Mouse (Mus musculus): ENCODE data around the gene Smad5. TPM values are rescaled to one million over a fixed set of nuclear protein-coding genes. Genes with fewer than 3 reads are reported as not detected.

The Smad5 gene
- polyA plus RNA-seq, 1 experiment from 2014 or later, result 33.4 TPM

DNA sequence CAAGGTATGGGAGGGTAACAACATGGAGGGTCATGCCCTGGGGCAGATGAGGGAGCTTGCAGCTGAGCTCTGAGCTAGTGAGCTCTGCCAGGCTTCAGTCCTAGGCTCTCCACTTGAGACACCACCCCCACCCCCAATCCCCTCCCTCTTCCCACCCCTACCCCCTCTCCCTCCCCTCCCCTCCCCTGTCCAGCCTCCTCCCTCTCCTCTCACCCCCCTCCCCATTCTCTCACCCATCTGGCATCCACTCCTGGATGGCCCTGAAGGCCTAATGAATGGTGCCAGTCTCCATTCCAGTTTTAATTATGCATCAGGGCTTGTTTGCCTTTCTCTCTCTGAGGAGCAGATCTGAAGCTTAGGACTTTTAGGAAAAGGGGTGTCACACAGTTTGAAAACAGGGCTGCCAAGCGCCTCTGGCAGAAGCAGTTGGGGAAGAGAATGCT, 67.3 kb downstream of the Smad5 start:
- ChIA-PET CTCF (interaction anchor here (1.7 kb wide), 1 partner anchor 9 kb away, joined by 3 read pairs; no protein-coding TSS in a partner anchor), POLR2A (interaction anchor here (0.7 kb wide), 1 partner anchor 1147 kb away, joined by 3 read pairs; the partner anchor contains the start of gene Caml)
- no peak for TF ChIP-seq CTCF (IDR thresholded peaks at IDR 0.05)
- no peak for DNase-seq (ENCODE audit: low read depth, low spot score)
- ATAC-seq, result no peak
- in situ Hi-C loops (cut with MboI; ENCODE audit: low pct_unique_long_range_greater_than_20kb), result no loop called here
- H3K27me3 ChIP-seq, result no peaks in the 10 kb centered on the region

DNA sequence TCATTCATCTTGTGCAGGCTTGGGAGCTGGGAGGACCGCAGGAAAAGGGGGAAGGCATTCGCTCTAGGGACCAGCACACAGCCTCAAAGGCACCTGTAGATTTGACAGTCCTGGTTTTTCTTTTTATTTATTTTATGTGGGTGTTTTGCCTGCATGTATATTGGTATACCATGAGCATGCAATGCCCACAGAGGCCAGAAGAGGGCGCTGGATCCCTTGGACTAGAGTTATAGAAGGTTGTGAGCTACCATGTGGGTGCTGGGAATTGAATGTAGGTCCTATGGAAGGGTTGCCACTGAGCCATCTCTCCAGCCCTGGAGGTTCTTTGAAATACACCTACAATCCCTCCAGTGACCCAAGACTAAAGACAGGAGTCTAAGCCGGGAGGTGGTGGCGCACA, 68.0 kb downstream of the Smad5 start:
- in situ Hi-C loops (cut with MboI; ENCODE audit: low pct_unique_long_range_greater_than_20kb), result no loop called here
- DNase-seq (ENCODE audit: low read depth, low spot score), result no peak
- H3K27me3 ChIP-seq, result no peaks in the 10 kb centered on the region
- ChIA-PET POLR2A (interaction anchor here (0.7 kb wide), 1 partner anchor 1148 kb away, joined by 3 read pairs; the partner anchor contains the start of gene Caml), CTCF (interaction anchor here (1.7 kb wide), 1 partner anchor 10 kb away, joined by 3 read pairs; no protein-coding TSS in a partner anchor)
- no peak for ATAC-seq
- no peak for TF ChIP-seq CTCF (IDR thresholded peaks at IDR 0.05)

DNA sequence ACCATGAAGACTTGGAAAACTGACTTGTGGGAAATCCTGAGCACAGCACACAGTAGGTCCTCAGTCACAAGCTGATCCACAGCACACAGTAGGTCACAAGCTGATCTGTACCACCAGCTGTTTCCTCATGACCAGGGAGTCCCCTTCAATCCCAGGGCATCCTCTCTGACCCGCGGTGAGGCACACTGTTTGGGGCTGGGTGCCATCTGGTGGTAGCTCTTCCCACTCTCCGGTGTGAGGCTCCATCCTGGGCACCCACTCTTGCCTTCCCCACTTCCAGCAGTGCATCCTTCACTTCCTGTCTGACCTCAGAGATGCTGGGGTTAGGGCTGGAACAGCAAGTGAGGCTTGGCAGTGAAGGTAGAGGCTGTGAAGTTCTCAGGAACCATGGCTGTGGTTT, 69.8 kb downstream of the Smad5 start:
- ATAC-seq, result no peak
- H3K27me3 ChIP-seq, result no peaks in the 10 kb centered on the region
- in situ Hi-C loops (cut with MboI; ENCODE audit: low pct_unique_long_range_greater_than_20kb), result no loop called here
- CTCF ChIA-PET, result interaction anchor here (1.8 kb wide), 1 partner anchor 304 kb away, joined by 3 read pairs; no protein-coding TSS in a partner anchor
- TF ChIP-seq CTCF (IDR thresholded peaks at IDR 0.05), result no peak
- DNase-seq (ENCODE audit: low read depth, low spot score), result no peak
- POLR2A ChIA-PET, result no interaction called here

DNA sequence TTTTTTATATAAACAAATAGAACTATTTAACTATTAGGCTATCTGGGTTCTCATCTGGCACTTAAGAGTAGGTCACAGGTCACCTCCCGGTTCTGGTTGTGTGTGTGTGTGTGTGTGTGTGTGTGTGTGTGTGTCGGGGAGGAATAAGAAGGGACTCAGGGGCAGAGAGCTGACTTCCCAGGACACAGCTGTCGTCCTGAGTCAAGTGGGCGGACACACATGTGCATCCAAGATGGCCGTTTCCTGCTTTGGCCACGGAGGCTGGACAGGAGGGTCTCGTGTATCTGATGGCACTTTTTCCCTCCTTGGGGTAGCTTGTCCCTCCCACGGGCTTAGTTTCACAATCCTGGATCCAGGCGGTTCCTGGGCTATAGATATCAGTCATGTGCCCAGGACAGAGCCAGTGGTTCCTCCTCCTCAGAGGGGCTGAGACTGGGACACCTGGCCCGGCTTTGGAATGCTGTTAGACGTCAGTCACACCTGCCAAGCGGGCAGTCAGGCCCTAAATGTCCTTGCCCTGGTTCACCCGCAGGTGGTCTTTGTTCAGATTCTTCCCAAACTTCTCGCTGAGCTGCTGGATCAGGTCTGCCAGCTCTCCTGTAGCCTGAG, 70.6 kb downstream of the Smad5 start:
- ChIA-PET CTCF (interaction anchor here (1.4 to 1.8 kb wide), 2 partner anchors 33 to 304 kb away, joined by 3 read pairs; no protein-coding TSS in a partner anchor), POLR2A (no interaction called here)
- no peak for TF ChIP-seq CTCF (IDR thresholded peaks at IDR 0.05)
- in situ Hi-C loops (cut with MboI; ENCODE audit: low pct_unique_long_range_greater_than_20kb), result no loop called here
- no peak for DNase-seq (ENCODE audit: low read depth, low spot score)
- ATAC-seq, result no peak
- no peaks in the 10 kb centered on the region for H3K27me3 ChIP-seq

DNA sequence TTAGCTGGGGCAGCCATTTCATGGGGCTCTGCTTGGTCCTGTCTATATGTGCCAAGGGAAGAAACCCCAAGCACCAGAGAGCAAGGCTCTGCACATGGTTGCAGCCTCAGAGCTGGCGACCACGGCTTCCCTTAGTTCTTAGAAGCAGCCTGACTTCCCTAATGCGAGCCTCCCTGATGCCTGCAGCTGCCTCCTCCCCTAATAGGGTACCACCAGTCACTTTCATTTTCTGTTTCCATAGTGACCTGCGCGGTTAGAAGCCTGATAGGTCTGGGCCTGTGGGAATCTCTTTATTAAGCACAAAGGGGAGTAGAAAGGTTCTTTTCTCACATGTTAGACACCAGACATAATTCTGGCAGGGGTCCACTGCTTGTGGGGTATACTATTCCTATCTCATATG, 71.5 kb downstream of the Smad5 start:
- POLR2A ChIA-PET, result no interaction called here
- in situ Hi-C loops (cut with MboI; ENCODE audit: low pct_unique_long_range_greater_than_20kb), result no loop called here
- CTCF ChIA-PET, result interaction anchor here (1.1 to 1.8 kb wide), 3 partner anchors 12 to 305 kb away, joined by 3 read pairs; no protein-coding TSS in a partner anchor
- no peak for ATAC-seq
- no peaks in the 10 kb centered on the region for H3K27me3 ChIP-seq
- no peak for DNase-seq (ENCODE audit: low read depth, low spot score)
- no peak for TF ChIP-seq CTCF (IDR thresholded peaks at IDR 0.05)

DNA sequence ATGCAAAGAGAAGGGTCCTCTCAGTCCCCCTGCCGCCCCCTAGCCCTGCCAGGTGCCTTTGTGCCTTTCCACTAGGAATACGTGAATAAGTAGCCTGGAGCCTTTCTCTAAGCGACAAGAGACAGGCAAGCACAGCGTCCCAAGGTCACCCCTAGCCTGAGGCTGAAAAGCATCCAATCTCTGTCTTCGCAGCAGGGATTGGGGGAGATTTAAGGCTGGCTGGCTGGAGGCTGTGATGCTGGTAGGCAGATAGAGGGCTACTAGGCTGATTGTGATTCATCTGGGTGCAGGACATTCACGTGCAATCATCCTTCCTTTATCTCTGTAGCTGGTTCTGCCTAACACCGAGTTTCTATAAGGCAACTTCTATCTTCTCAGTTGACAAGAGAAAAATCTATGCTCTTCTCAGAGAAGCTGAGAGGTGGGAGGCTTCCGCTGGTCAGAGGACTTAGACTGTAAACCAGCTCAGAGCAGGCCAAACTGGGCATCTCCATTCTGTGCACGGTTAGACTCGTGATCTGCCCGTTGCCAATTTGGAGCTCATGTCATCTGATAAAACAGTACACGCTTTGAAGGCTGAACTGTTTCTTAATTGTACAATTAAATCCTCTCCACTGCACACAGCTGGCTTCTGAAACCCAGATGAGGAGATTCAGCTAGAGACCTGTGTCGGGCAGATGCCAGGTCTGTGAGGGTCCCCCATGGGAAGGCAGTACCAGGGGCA, 78.1 kb downstream of the Smad5 start:
- DNase-seq (ENCODE audit: low read depth, low spot score) (no peak), ATAC-seq (no peak)
- H3K27me3 ChIP-seq, result no peaks in the 10 kb centered on the region
- TF ChIP-seq CTCF (IDR thresholded peaks at IDR 0.05), result no peak
- in situ Hi-C loops (cut with MboI; ENCODE audit: low pct_unique_long_range_greater_than_20kb), result no loop called here
- CTCF ChIA-PET, result no interaction called here
- POLR2A ChIA-PET, result no interaction called here

DNA sequence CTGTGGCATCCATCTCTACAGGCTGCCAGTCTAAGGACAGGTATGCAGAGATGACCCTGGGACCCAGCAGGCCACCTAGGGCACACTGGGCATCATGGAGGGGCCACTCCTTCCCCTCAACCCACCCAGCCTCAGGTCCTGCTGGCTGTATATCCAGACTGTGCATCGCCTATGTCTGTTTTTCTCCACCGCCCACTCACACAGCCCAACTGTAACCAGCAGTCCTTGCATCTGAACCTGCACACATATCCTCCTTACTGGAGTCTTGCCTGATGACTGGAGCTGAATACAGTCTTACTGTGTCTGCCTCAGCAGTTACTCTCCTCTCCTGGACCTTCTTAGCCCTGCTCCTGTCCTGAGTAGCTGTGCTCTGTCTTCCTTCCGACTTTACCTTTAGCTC, 78.9 kb downstream of the Smad5 start:
- POLR2A ChIA-PET, result no interaction called here
- in situ Hi-C loops (cut with MboI; ENCODE audit: low pct_unique_long_range_greater_than_20kb), result no loop called here
- ATAC-seq (no peak), DNase-seq (ENCODE audit: low read depth, low spot score) (no peak)
- TF ChIP-seq CTCF (IDR thresholded peaks at IDR 0.05), result no peak
- H3K27me3 ChIP-seq, result no peaks in the 10 kb centered on the region
- CTCF ChIA-PET, result no interaction called here

DNA sequence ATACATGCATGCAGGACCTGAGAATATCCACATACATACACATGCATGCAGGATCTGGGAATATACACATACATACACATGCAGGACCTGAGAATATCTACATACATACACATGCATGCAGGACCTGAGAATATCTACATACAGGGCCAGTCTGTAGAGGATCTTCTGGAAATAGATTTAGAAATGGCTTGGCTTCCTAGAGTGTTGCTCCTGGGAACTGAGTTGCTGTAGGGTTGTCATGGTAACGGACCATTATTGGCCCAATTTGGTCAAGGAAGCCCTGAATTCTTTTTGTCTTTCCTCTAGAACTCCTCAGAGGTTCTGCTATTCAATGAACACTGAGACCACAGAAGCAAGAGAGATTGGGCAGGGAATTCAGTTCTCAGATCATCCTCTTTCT, 79.8 kb downstream of the Smad5 start:
- ATAC-seq, result no peak
- CTCF ChIA-PET, result no interaction called here

DNA sequence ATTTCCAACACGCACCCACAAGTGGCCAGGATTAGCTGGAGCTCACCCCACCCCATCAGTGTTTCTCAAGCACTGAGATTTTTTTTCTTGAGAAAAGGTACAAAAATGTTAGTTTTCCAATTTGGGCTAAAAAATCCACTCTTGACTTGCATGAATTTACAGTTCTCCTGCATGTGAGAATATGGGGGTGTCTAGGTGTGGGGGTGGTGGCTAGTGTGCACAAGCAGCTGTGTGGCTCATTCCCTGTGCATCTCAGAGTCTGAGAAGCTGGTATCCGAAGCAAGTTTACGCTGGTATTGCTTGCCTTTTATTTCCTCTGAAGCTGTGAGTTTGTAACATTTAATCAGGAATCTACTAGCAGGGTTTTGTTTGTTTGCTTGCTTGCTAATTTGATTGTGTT, 87.9 kb downstream of the Smad5 start:
- CTCF ChIA-PET, result interaction anchor here (1.1 kb wide), 1 partner anchor 16 kb away, joined by 4 read pairs; no protein-coding TSS in a partner anchor
- DNase-seq (ENCODE audit: low read depth, low spot score), result no peak
- no peak for TF ChIP-seq CTCF (IDR thresholded peaks at IDR 0.05)
- in situ Hi-C loops (cut with MboI; ENCODE audit: low pct_unique_long_range_greater_than_20kb), result no loop called here
- H3K27me3 ChIP-seq, result no peaks in the 10 kb centered on the region
- ATAC-seq, result no peak
- POLR2A ChIA-PET, result no interaction called here

More for the DNA sequence above, 79.8 kb downstream of the Smad5 start:
- no peak for TF ChIP-seq CTCF (IDR thresholded peaks at IDR 0.05)
- in situ Hi-C loops (cut with MboI; ENCODE audit: low pct_unique_long_range_greater_than_20kb), result no loop called here
- no peak for DNase-seq (ENCODE audit: low read depth, low spot score)
- H3K27me3 ChIP-seq, result no peaks in the 10 kb centered on the region
- POLR2A ChIA-PET, result no interaction called here

Other genes with a start within 250 kb of the Smad5 start
- gene Il9, start 220.8 kb upstream of the Smad5 start, polyA plus RNA-seq (2021), result not detected
- 3.8 TPM for gene Fbxl21, start 180.5 kb upstream of the Smad5 start, polyA plus RNA-seq (2021)
- not detected for gene Lect2, start 154.5 kb upstream of the Smad5 start, polyA plus RNA-seq (2021)
- 0.04 TPM for gene Tgfbi, start 93.5 kb upstream of the Smad5 start, polyA plus RNA-seq (2021)
- not detected for gene Gm45623, start 50.8 kb downstream of the Smad5 start, polyA plus RNA-seq (2021)
- not detected for gene Trpc7, start 193.0 kb downstream of the Smad5 start, polyA plus RNA-seq (2021)

All from Patski (cell line).